Mouse (Mus musculus) embryonic facial prominence, embryonic 12.5 days (tissue): Measurements from ENCODE around the gene Gtsf2. TPM values are rescaled to one million over a fixed set of nuclear protein-coding genes. Genes with fewer than 3 reads are reported as not detected.
A peak's percentile ranks its signal among the peaks of the same experiment; 100 is the strongest.
"Not testable (repeated sequence)": the region's sequence is repeated elsewhere in the genome, so short reads cannot be mapped to it uniquely, and the experiment has no call there.

Experiments used
- ATAC-seq: fragments of 200-750 bp; cut with Nextera tagmentation; 2 replicates; pipeline ENCODE4 v1.8.0; 2017; ENCODE audit not compliant: insufficient number of reproducible peaks, insufficient read depth, low FRiP score, low TSS enrichment
- H3K27ac ChIP-seq: fragments of 300-500 bp; sonication (generic); 2 replicates; pipeline ENCODE4 v1.5.1; 2016; ENCODE audit warnings: mild to moderate bottlenecking
- H3K27me3 ChIP-seq: fragments of 300-500 bp; sonication (generic); 2 replicates; pipeline ENCODE4 v1.6.1; 2016; ENCODE audit warnings: mild to moderate bottlenecking, moderate library complexity
- H3K36me3 ChIP-seq: fragments of 300-500 bp; sonication (generic); 2 replicates; pipeline ENCODE4 v1.6.1; 2016; ENCODE audit warnings: mild to moderate bottlenecking
- H3K4me1 ChIP-seq: fragments of 300-500 bp; sonication (generic); 2 replicates; pipeline ENCODE4 v1.6.1; 2016
- H3K4me2 ChIP-seq: fragments of 300-500 bp; sonication (generic); replicated peaks from 2 replicates; pipeline ENCODE4 v1.6.1; 2016; ENCODE audit warnings: mild to moderate bottlenecking, moderate library complexity
- H3K4me3 ChIP-seq: fragments of 300-500 bp; sonication (generic); 2 replicates; pipeline ENCODE4 v1.5.1; 2016; ENCODE audit warnings: mild to moderate bottlenecking
- H3K9ac ChIP-seq: fragments of 300-500 bp; sonication (generic); 2 replicates; pipeline ENCODE4 v1.6.1; 2016; ENCODE audit warnings: mild to moderate bottlenecking, moderate library complexity
- H3K9me3 ChIP-seq: fragments of 300-500 bp; sonication (generic); 2 replicates; pipeline ENCODE4 v1.6.1; 2016; ENCODE audit warnings: mild to moderate bottlenecking, moderate library complexity
- WGBS: fragments of 180-500 bp; shearing (Covaris S2); methylation state at CpG from one replicate; pipeline ENCODE4 v1.1.7; 2016; 5-methylcytosine and 5-hydroxymethylcytosine counted together
- polyA plus RNA-seq: library from polyadenylated mRNA; unstranded; fragments of >200 nt; fragmentation: Nextera tagmentation; extraction: Ambion mirVana; gene quantifications from 2 replicates; pipeline ENCODE4 v1.2.1, GENCODE M21; 2016

Gtsf2 gene
- polyA plus RNA-seq, 1 experiment from 2014 or later: not detected

- no peak for ATAC-seq
- Histone ChIP-seq H3K36me3 (no peaks in the 10 kb centered on the region), H3K4me1 (no peaks in the 10 kb centered on the region), H3K9me3 (no peaks in the 10 kb centered on the region), H3K27me3 (no peaks in the 10 kb centered on the region), H3K4me2 (no peak overlapping the region), H3K4me3 (no peak overlapping the region), H3K27ac (no peak overlapping the region), H3K9ac (no peak overlapping the region)
- WGBS: 82% methylated on average over 7 of the region's 7 CpGs
Measured at GRCm38 (mm10) chr15:103471488-103472194, 23.4 kb upstream of the Gtsf2 start.

GRCm38 (mm10) chr15:103462539-103463261 is 14.4 kb upstream of the Gtsf2 start:
- no peaks in the 10 kb centered on the region for H3K4me1 ChIP-seq
- H3K36me3 ChIP-seq: no peaks in the 10 kb centered on the region
- H3K4me2 ChIP-seq: no peak overlapping the region
- no peaks in the 10 kb centered on the region for H3K27me3 ChIP-seq
- ATAC-seq: no peak
- no peaks in the 10 kb centered on the region for H3K9me3 ChIP-seq
- H3K27ac ChIP-seq: no peak overlapping the region
- H3K4me3 ChIP-seq: no peak overlapping the region
- 71% methylated on average over 7 of the region's 7 CpGs for WGBS
- H3K9ac ChIP-seq: no peak overlapping the region

GRCm38 (mm10) chr15:103454449-103454848 is 6.2 kb upstream of the Gtsf2 start:
- Histone ChIP-seq H3K4me2 (no peak overlapping the region), H3K27me3 (no peaks in the 10 kb centered on the region), H3K27ac (no peak overlapping the region), H3K9ac (no peak overlapping the region), H3K36me3 (no peaks in the 10 kb centered on the region), H3K4me1 (no peaks in the 10 kb centered on the region), H3K9me3 (no peaks in the 10 kb centered on the region), H3K4me3 (no peak overlapping the region)
- ATAC-seq: no peak
- 75% methylated on average over 6 of the region's 6 CpGs for WGBS

- Histone ChIP-seq H3K27ac (no peak within 1 kb of the TSS), H3K9ac (no peak within 1 kb of the TSS), H3K4me2 (no peak within 1 kb of the TSS), H3K4me3 (no peak within 1 kb of the TSS), H3K36me3 (no peaks in the 10 kb centered on the region), H3K4me1 (no peaks in the 10 kb centered on the region), H3K9me3 (no peaks in the 10 kb centered on the region), H3K27me3 (no peaks in the 10 kb centered on the region)
- WGBS: 87% methylated on average over 13 of the region's 13 CpGs
- ATAC-seq: no peak
Measured at GRCm38 (mm10) chr15:103453551-103454218, 5.4 kb upstream of the Gtsf2 start, which contains the start of gene Nckap1l. Nckap1l (plus strand) TSS chr15:103453794.

GRCm38 (mm10) chr15:103445966-103446365 is 2.3 kb downstream of the Gtsf2 start:
- H3K27ac ChIP-seq, H3K27me3 ChIP-seq, H3K4me1 ChIP-seq, H3K4me3 ChIP-seq, H3K4me2 ChIP-seq, H3K9me3 ChIP-seq, H3K9ac ChIP-seq, H3K36me3 ChIP-seq: not testable (repeated sequence)
- ATAC-seq: 0 out of 2 replicates have a peak, but pooled peaks have one; percentile 35
- WGBS: 63% methylated on average over 4 of the region's 4 CpGs

GRCm38 (mm10) chr15:103430241-103430640 is 18.0 kb downstream of the Gtsf2 start, which contains the start of gene Gtsf1:
Gtsf1 (minus strand) TSS chr15:103430470.
- H3K36me3 ChIP-seq: no peaks in the 10 kb centered on the region
- no peak within 1 kb of the TSS for H3K9ac ChIP-seq
- no peak within 1 kb of the TSS for H3K27ac ChIP-seq
- H3K9me3 ChIP-seq: no peaks in the 10 kb centered on the region
- no peak within 1 kb of the TSS for H3K4me3 ChIP-seq
- H3K4me2 ChIP-seq: no peak within 1 kb of the TSS
- H3K4me1 ChIP-seq: no peaks in the 10 kb centered on the region
- no peaks in the 10 kb centered on the region for H3K27me3 ChIP-seq
- 90% methylated on average over 16 of the region's 16 CpGs for whole genome bisulfite sequencing
- no peak for ATAC-seq

GRCm38 (mm10) chr15:103427017-103427416 is 21.3 kb downstream of the Gtsf2 start:
- H3K27me3 ChIP-seq: no peaks in the 10 kb centered on the region
- no peaks in the 10 kb centered on the region for H3K4me1 ChIP-seq
- no peak for ATAC-seq
- H3K9ac ChIP-seq: no peak overlapping the region
- H3K27ac ChIP-seq: no peak overlapping the region
- no peaks in the 10 kb centered on the region for H3K36me3 ChIP-seq
- no peak overlapping the region for H3K4me2 ChIP-seq
- H3K9me3 ChIP-seq: no peaks in the 10 kb centered on the region
- no peak overlapping the region for H3K4me3 ChIP-seq
- 30% methylated on average over 2 of the region's 2 CpGs for WGBS

- H3K36me3 ChIP-seq, H3K9ac ChIP-seq, H3K4me2 ChIP-seq, H3K4me3 ChIP-seq, H3K9me3 ChIP-seq, H3K27ac ChIP-seq, ATAC-seq, H3K4me1 ChIP-seq, H3K27me3 ChIP-seq: not testable (repeated sequence)
- 86% methylated on average over 3 of the region's 3 CpGs for WGBS
Measured at GRCm38 (mm10) chr15:103405586-103405985, 42.7 kb downstream of the Gtsf2 start.

- H3K27me3 ChIP-seq: no peaks in the 10 kb centered on the region
- H3K4me1 ChIP-seq: no peaks in the 10 kb centered on the region
- H3K27ac ChIP-seq: no peak overlapping the region
- H3K4me3 ChIP-seq: no peak overlapping the region
- 88% methylated on average over 5 of the region's 5 CpGs for WGBS
- H3K36me3 ChIP-seq: no peaks in the 10 kb centered on the region
- no peaks in the 10 kb centered on the region for H3K9me3 ChIP-seq
- H3K9ac ChIP-seq: no peak overlapping the region
- no peak overlapping the region for H3K4me2 ChIP-seq
- ATAC-seq: no peak
Measured at GRCm38 (mm10) chr15:103401361-103401760, 46.9 kb downstream of the Gtsf2 start.

- Histone ChIP-seq H3K4me2 (no peak overlapping the region), H3K27me3 (no peaks in the 10 kb centered on the region), H3K4me3 (no peak overlapping the region), H3K27ac (no peak overlapping the region), H3K4me1 (no peaks in the 10 kb centered on the region), H3K9ac (no peak overlapping the region), H3K36me3 (no peaks in the 10 kb centered on the region), H3K9me3 (no peaks in the 10 kb centered on the region)
- no peak for ATAC-seq
Measured at GRCm38 (mm10) chr15:103393577-103393976, 54.7 kb downstream of the Gtsf2 start.
